Mouse (Mus musculus): Measurements from ENCODE around the gene Acadl.

The Acadl gene

GRCm38 (mm10) chr1:66781027-66781426, 82.0 kb downstream of the Acadl start:
- no peak for DNase-seq (ENCODE audit: low read depth)

Data from NIH3T3 (cell line).